Comparison of ENCODE assay signal across 8 mouse cellular contexts in genomic region chr14:16364878-16365337, GRCm38 (mm10). TPM values are rescaled to one million over a fixed set of nuclear protein-coding genes. Genes with fewer than 3 reads are reported as not detected.
DNase-seq lines count a peak whose midpoint lies in the region; ATAC-seq and TF ChIP-seq lines count a peak whose summit lies in the region.

Gene Top2b (plus strand): TSS chr14:16365179.

- peak within 1 kb of the TSS; percentile 85 for H3K4me2 ChIP-seq in lung, postnatal 0 days (replicated peaks; ENCODE audit: low read depth, low read length)

- TF ChIP-seq EP300 in lung, postnatal 0 days (IDR thresholded peaks at IDR 0.05): no peak

- under 1% methylated on average over 32 of the region's 32 CpGs for WGBS in hindbrain, embryonic 10.5 days
- under 1% methylated on average over 32 of the region's 32 CpGs for WGBS in lung, postnatal 0 days

- H3K4me1 ChIP-seq in hindbrain, embryonic 10.5 days (replicated peaks): peaks cover 26% of the 10 kb centered on the region
- H3K4me1 ChIP-seq in lung, postnatal 0 days (ENCODE audit: insufficient read depth, low read depth, low read length): peaks cover 8% of the 10 kb centered on the region; the same call in 1 of the 2 replicates

- DNase-seq in MN1 (ENCODE audit: low spot score): peak; percentile 96
- peak; percentile 99 for DNase-seq in cerebellum, adult 9-10 months
- peak; percentile 98 for DNase-seq in hindbrain, embryonic 10.5 days (ENCODE audit: low spot score)
- DNase-seq in layer of hippocampus, adult 9-11 months: peak; percentile 97
- peak; percentile 99 for DNase-seq in lung, postnatal 0 days (ENCODE audit: low spot score)
- peak; percentile 94 for DNase-seq in ovary, postnatal 14 days (ENCODE audit: low spot score)
- DNase-seq in thymus, postnatal 14 days: peak; percentile 98

- peak; percentile 95 for ATAC-seq in frontal cortex, adult (ENCODE audit: low TSS enrichment)
- ATAC-seq in lung, postnatal 0 days: peak; percentile 98

- no peaks in the 10 kb centered on the region for H3K9me3 ChIP-seq in hindbrain, embryonic 10.5 days
- H3K9me3 ChIP-seq in lung, postnatal 0 days (ENCODE audit: low read length): no peaks in the 10 kb centered on the region

- H3K27ac ChIP-seq in hindbrain, embryonic 10.5 days: peak within 1 kb of the TSS; percentile 99
- H3K27ac ChIP-seq in lung, postnatal 0 days (ENCODE audit: low read length): peak within 1 kb of the TSS; percentile 100

- H3K4me3 ChIP-seq in hindbrain, embryonic 10.5 days: peak within 1 kb of the TSS; percentile 95
- peak within 1 kb of the TSS; percentile 95 for H3K4me3 ChIP-seq in lung, postnatal 0 days (ENCODE audit: low read depth, low read length)

- H3K36me3 ChIP-seq in hindbrain, embryonic 10.5 days: peaks cover 6% of the 10 kb centered on the region
- no peaks in the 10 kb centered on the region for H3K36me3 ChIP-seq in lung, postnatal 0 days (ENCODE audit: insufficient read depth, low read length)

- 0 out of 2 replicates have a peak, but pooled peaks have one; percentile 4 for TF ChIP-seq CTCF in lung, postnatal 0 days (IDR thresholded peaks at IDR 0.05)

- peak within 1 kb of the TSS; percentile 98 for H3K9ac ChIP-seq in lung, postnatal 0 days (replicated peaks; ENCODE audit: low read depth)

- no peaks in the 10 kb centered on the region for H3K27me3 ChIP-seq in hindbrain, embryonic 10.5 days (ENCODE audit: insufficient read depth, poor library complexity, severe bottlenecking)
- H3K27me3 ChIP-seq in lung, postnatal 0 days (replicated peaks; ENCODE audit: insufficient read depth, low read length): no peaks in the 10 kb centered on the region

RNA-seq across cellular contexts. Expression of gene Top2b, which starts in this region (rescaled TPM):
- polyA plus RNA-seq in hindbrain, embryonic 10.5 days (2016; fragmentation: Nextera tagmentation; extraction: Ambion mirVana): 54.7 and 72.0 TPM in 2 replicates
- 26.3 and 29.5 TPM in 2 replicates for polyA plus RNA-seq in lung, postnatal 0 days (2015; fragmentation: Nextera tagmentation; extraction: Ambion mirVana)

Comparison
In these comparisons a context has a peak if more than half of its experiments do, and no peak if none do; other contexts are left out.
1. Peak in every context shown above with its lines: DNase-seq, ATAC-seq, H3K4me3 ChIP-seq and H3K27ac ChIP-seq.